ENCODE assay signal across 9 mouse cellular contexts in the genomic region with DNA sequence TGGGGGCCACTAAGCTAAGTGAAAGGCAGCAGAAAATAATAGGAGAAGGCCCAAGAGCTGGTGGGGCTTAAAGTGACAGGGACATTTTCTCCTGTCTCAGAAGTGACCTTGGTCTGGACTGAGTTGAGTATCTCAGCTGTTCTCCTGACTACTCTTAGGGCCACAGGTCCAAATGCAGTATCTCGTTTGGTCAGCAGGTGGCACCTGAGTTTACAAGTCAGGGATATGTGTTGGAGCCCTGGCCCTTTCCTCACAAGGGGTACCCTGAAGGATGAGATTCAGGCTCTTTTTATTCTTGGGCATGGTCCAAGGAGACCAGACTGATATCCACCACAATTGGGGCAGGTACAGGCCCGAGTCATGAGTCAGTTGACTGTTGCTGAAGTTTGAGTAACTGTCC. TPM values are rescaled to one million over a fixed set of nuclear protein-coding genes. Genes with fewer than 3 reads are reported as not detected.
DNase-seq lines count a peak whose midpoint lies in the region; ATAC-seq and TF ChIP-seq lines count a peak whose summit lies in the region.
"Had no signal": no experiment of that assay in that cellular context is flagged by ENCODE, and none has a peak within 500 bp of the region (broad histone marks: within the 10 kb centered on the region; RNA-seq: fewer than 3 reads in every experiment).

No protein-coding gene starts in this region.

- peak; percentile 92 for DNase-seq in heart, adult 11 months
- DNase-seq in heart, embryonic 10.5 days (ENCODE audit: low spot score), result no peak
- DNase-seq in cerebellum, adult 18-20 months, result peak; percentile 49 to 54
- peak; percentile 76 for DNase-seq in forebrain, postnatal 0 days
- DNase-seq in hindbrain, postnatal 0 days (ENCODE audit: low spot score), result peak; percentile 85
- DNase-seq in layer of hippocampus, postnatal 25 days (ENCODE audit: extremely low spot score in 1 of 2, low spot score in 1 of 2), result peak; percentile 57 to 92
- peak; percentile 79 for DNase-seq in right cerebral cortex, postnatal 4 days

- no peaks in the 10 kb centered on the region for H3K4me1 ChIP-seq in heart, embryonic 10.5 days
- H3K4me1 ChIP-seq in forebrain, postnatal 0 days (ENCODE audit: insufficient read depth), result no peaks in the 10 kb centered on the region
- H3K4me1 ChIP-seq in hindbrain, postnatal 0 days (ENCODE audit: insufficient read depth, low read length), result no peaks in the 10 kb centered on the region; the same call in 1 of the 2 replicates

- 26% methylated on average over 2 of the region's 2 CpGs for WGBS in heart, embryonic 10.5 days
- whole genome bisulfite sequencing in forebrain, postnatal 0 days, result 31% methylated on average over 2 of the region's 2 CpGs
- WGBS in hindbrain, postnatal 0 days, result 35% methylated on average over 2 of the region's 2 CpGs

- H3K27me3 ChIP-seq in heart, embryonic 10.5 days (ENCODE audit: insufficient read depth, poor library complexity, severe bottlenecking), result no peaks in the 10 kb centered on the region
- H3K27me3 ChIP-seq in forebrain, postnatal 0 days (ENCODE audit: insufficient read depth, low read length), result no peaks in the 10 kb centered on the region
- no peaks in the 10 kb centered on the region for H3K27me3 ChIP-seq in hindbrain, postnatal 0 days (ENCODE audit: insufficient read depth, low read length)
- H3K27me3 ChIP-seq: liver, embryonic 15.5 days had no signal

- TF ChIP-seq CTCF in forebrain, postnatal 0 days (IDR thresholded peaks at IDR 0.05; ENCODE audit: low read depth), result peak; percentile 79
- TF ChIP-seq CTCF in hindbrain, postnatal 0 days (IDR thresholded peaks at IDR 0.05; ENCODE audit: low read depth), result peak; percentile 85

- H3K4me3 ChIP-seq in heart, embryonic 10.5 days, result no peak overlapping the region
- no peak overlapping the region for H3K4me3 ChIP-seq in forebrain, postnatal 0 days (ENCODE audit: low read depth, low read length)
- H3K4me3 ChIP-seq in hindbrain, postnatal 0 days (ENCODE audit: low read length), result no peak overlapping the region
- H3K4me3 ChIP-seq: liver, embryonic 15.5 days had no signal

- H3K9me3 ChIP-seq in heart, embryonic 10.5 days, result no peaks in the 10 kb centered on the region
- no peaks in the 10 kb centered on the region for H3K9me3 ChIP-seq in forebrain, postnatal 0 days (ENCODE audit: low read length)
- no peaks in the 10 kb centered on the region for H3K9me3 ChIP-seq in hindbrain, postnatal 0 days (ENCODE audit: low read length)
- H3K9me3 ChIP-seq: liver, embryonic 15.5 days had no signal

- no peak overlapping the region for H3K4me2 ChIP-seq in forebrain, postnatal 0 days (ENCODE audit: low read depth)
- no peak overlapping the region for H3K4me2 ChIP-seq in hindbrain, postnatal 0 days (ENCODE audit: low read depth, low read length)
- H3K4me2 ChIP-seq: liver, embryonic 15.5 days had no signal

- H3K36me3 ChIP-seq in heart, embryonic 10.5 days, result peaks cover 11% of the 10 kb centered on the region; the same call in 1 of the 2 replicates
- H3K36me3 ChIP-seq in forebrain, postnatal 0 days (ENCODE audit: insufficient read depth), result peaks cover 10% of the 10 kb centered on the region; the same call in 1 of the 2 replicates
- no peaks in the 10 kb centered on the region for H3K36me3 ChIP-seq in hindbrain, postnatal 0 days (ENCODE audit: insufficient read depth, low read length)
- H3K36me3 ChIP-seq: liver, embryonic 15.5 days had no signal

- ATAC-seq in forebrain, postnatal 0 days, result peak; percentile 67; the same call in 1 of the 2 replicates
- peak; percentile 25; the same call in 1 of the 2 replicates for ATAC-seq in hindbrain, postnatal 0 days
- ATAC-seq in megakaryocyte progenitor cell, adult 5-6 weeks (replicated peaks; ENCODE audit: poor library complexity), result peak; percentile 75

- H3K27ac ChIP-seq in heart, embryonic 10.5 days, result no peak overlapping the region
- H3K27ac ChIP-seq in forebrain, postnatal 0 days (ENCODE audit: low read depth, low read length), result no peak overlapping the region
- no peak overlapping the region for H3K27ac ChIP-seq in hindbrain, postnatal 0 days
- H3K27ac ChIP-seq: liver, embryonic 15.5 days had no signal

- no peak overlapping the region for H3K9ac ChIP-seq in forebrain, postnatal 0 days
- no peak overlapping the region for H3K9ac ChIP-seq in hindbrain, postnatal 0 days (replicated peaks; ENCODE audit: low read length)
- H3K9ac ChIP-seq: liver, embryonic 15.5 days had no signal

RNA-seq across cellular contexts. Expression of gene Adck1, which starts 44.8 kb away (rescaled TPM):
- polyA plus RNA-seq in heart, embryonic 10.5 days (2016; fragmentation: Nextera tagmentation; extraction: Ambion mirVana), result 22.1 and 22.5 TPM in 2 replicates
- 40.5 and 41.4 TPM in 2 replicates for total RNA-seq in forebrain, postnatal 0 days (2014; rRNA removed)
- polyA plus RNA-seq in forebrain, postnatal 0 days (2015; fragmentation: Nextera tagmentation; extraction: Ambion mirVana), result 39.6 and 43.9 TPM in 2 replicates
- total RNA-seq in hindbrain, postnatal 0 days (2014; rRNA removed), result 44.7 and 48.7 TPM in 2 replicates
- polyA plus RNA-seq in hindbrain, postnatal 0 days (2015; fragmentation: Nextera tagmentation; extraction: Ambion mirVana), result 37.5 and 40.1 TPM in 2 replicates
- 10 to 100 TPM; 34.5 to 35.2 TPM for total RNA-seq in layer of hippocampus, postnatal 25 days (2021)
- 10.2 and 11.8 TPM in 2 replicates for total RNA-seq in megakaryocyte progenitor cell, adult 5-6 weeks (2015)
- total RNA-seq in megakaryocyte progenitor cell, adult 5-6 weeks (2017), result 21.7 and 25.7 TPM in 2 replicates

Comparison
In these comparisons a context has a peak if more than half of its experiments do, and no peak if none do; other contexts are left out.
1. ATAC-seq: peak in every context shown above with its lines; median percentile 75 in megakaryocyte progenitor cell, adult 5-6 weeks; 67 in forebrain, postnatal 0 days; 25 in hindbrain, postnatal 0 days.